Mouse (Mus musculus) E14TG2a.4 (cell line): Measurements from ENCODE around the gene Gm37240.

Source experiments
- CTCF ChIP-seq: conservative IDR thresholded peaks from 2 replicates; pipeline ENCODE4 v1.5.1; 2014; ENCODE audit warnings: low read length
- NANOG ChIP-seq: IDR thresholded peaks from 2 replicates; pipeline ENCODE4 v1.6.1; 2014; ENCODE audit warnings: borderline replicate concordance, low read length, mixed read lengths
- POU5F1 ChIP-seq: IDR thresholded peaks from 2 replicates; pipeline ENCODE4 v1.6.1; 2014; ENCODE audit warnings: low read length, borderline replicate concordance

DNA sequence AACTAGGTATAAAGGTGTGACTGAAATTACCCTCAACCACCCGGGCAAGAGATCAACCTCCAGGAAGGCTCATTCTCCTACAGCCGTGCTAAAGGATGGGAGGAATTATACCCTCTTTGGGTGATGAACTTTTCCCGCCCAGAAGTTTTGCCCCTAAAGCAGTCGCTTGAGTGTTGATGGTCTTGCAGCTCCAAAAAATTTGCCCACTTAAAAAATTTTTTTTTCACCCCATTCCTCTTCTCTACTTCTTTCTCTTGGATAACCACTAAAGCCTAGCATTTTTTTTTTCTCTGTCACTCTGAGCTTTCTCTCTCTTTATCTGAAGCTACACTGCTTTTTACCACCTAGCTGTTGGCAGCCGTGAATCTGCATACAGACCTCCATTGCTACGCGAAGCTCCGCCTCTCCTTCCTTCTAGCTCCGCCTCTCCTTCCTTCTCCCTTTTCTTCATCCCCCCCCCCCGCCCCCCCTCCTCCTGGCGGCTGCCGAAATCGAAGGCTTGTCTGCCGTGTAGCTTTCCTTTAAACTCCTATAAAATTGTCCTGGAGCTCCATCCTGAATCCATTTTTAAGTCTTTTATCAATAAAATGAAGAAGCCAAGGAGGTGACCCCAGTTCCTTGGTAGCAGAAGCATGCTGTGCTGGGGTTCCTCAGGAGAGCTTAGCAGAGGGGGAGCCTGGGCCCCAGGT, 1233.6 kb downstream of the Gm37240 start:
- TF ChIP-seq CTCF = no peak
- TF ChIP-seq POU5F1 = no peak
- no peak for TF ChIP-seq NANOG
